Mouse (Mus musculus): Measurements from ENCODE around the gene Cldn3.

GRCm38 (mm10) chr5:134974921-134975320, 11.1 kb upstream of the Cldn3 start:
- TF ChIP-seq POLR2A (IDR thresholded peaks at IDR 0.05; ENCODE audit: control insufficient read depth, low read depth, low read length) (no peak), CTCF (IDR thresholded peaks at IDR 0.05; ENCODE audit: control insufficient read depth, insufficient read depth, insufficient replicate concordance, low read depth, low read length) (no peak)

Data from testis, adult 2 months (tissue).